Mouse (Mus musculus) kidney, adult 2 months (tissue): Measurements from ENCODE around the gene 6030498E09Rik.

Source experiments
- CTCF ChIP-seq: fragments of 200-500 bp; conservative IDR thresholded peaks from 2 replicates; pipeline ENCODE4 v1.5.1; 2011; ENCODE audit warnings: low read depth, mild to moderate bottlenecking, control low read depth, low read length, moderate library complexity, mixed read lengths; ENCODE audit not compliant: insufficient read depth, insufficient read length
- POLR2A ChIP-seq: fragments of 200-500 bp; IDR thresholded peaks from one replicate; pipeline ENCODE4 v1.6.1; 2011; ENCODE audit warnings: low read depth, low read length, control low read depth

DNA sequence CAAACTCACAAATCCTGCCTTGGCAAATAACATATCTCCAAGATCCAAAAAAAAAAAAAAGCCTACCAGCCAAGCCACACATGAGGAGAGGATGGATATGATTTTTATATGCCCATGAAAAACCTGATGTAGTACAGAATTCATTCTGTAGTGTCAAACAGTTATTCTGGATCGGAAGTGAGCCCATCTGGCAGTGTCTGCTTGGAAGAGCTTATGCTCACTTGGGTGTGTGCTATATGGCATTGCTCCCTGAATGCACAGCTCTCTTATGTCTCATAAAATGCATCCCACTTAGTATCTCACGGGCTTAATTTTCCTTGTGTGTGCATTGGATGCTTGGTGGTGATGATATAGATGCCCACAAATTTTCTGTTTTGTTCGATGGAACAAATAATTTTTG is 21.9 kb downstream of the 6030498E09Rik start:
- TF ChIP-seq POLR2A (no peak), CTCF (no peak)
